Mouse (Mus musculus): ENCODE results near the gene Sv2b. TPM values are rescaled to one million over a fixed set of nuclear protein-coding genes. Genes with fewer than 3 reads are reported as not detected.
"Not testable (repeated sequence)": the region's sequence is repeated elsewhere in the genome, so short reads cannot be mapped to it uniquely, and the experiment has no call there.

Sv2b gene
- total RNA-seq, 4 experiments from 2014 or later, result 0.24 to 0.51 (median 0.32) TPM

GRCm38 (mm10) chr7:75216180-75216579, 92.9 kb downstream of the Sv2b start:
- DNase-seq (ENCODE audit: low spot score in 2 of 2), result no peak

GRCm38 (mm10) chr7:75209221-75209641, 99.8 kb downstream of the Sv2b start:
- DNase-seq (ENCODE audit: low spot score in 2 of 2), result no peak

GRCm38 (mm10) chr7:75207965-75208644, 101.0 kb downstream of the Sv2b start:
- DNase-seq (ENCODE audit: low spot score in 2 of 2), result no peak

GRCm38 (mm10) chr7:75206671-75207070, 102.4 kb downstream of the Sv2b start:
- DNase-seq (ENCODE audit: low spot score in 2 of 2), result no peak

GRCm38 (mm10) chr7:75205386-75205785, 103.7 kb downstream of the Sv2b start:
- no peak for DNase-seq (ENCODE audit: low spot score in 2 of 2)

- not testable (repeated sequence) for DNase-seq (ENCODE audit: low spot score in 2 of 2)
Measured at GRCm38 (mm10) chr7:75194919-75195230, 114.2 kb downstream of the Sv2b start.

- DNase-seq (ENCODE audit: low spot score in 2 of 2), result no peak
Measured at GRCm38 (mm10) chr7:75194158-75194918, 114.7 kb downstream of the Sv2b start.

GRCm38 (mm10) chr7:75190192-75190591, 118.9 kb downstream of the Sv2b start:
- no peak for DNase-seq (ENCODE audit: low spot score in 2 of 2)

GRCm38 (mm10) chr7:75175042-75175441, 134.0 kb downstream of the Sv2b start:
- no peak for DNase-seq (ENCODE audit: low spot score in 2 of 2)

GRCm38 (mm10) chr7:75167481-75167880, 141.6 kb downstream of the Sv2b start:
- no peak for DNase-seq (ENCODE audit: low spot score in 2 of 2)

GRCm38 (mm10) chr7:75147174-75147573, 161.9 kb downstream of the Sv2b start:
- no peak for DNase-seq (ENCODE audit: low spot score in 2 of 2)

- no peak for DNase-seq (ENCODE audit: low spot score in 2 of 2)
Measured at GRCm38 (mm10) chr7:75142800-75143199, 166.3 kb downstream of the Sv2b start.

- DNase-seq (ENCODE audit: low spot score in 2 of 2), result no peak
Measured at GRCm38 (mm10) chr7:75141919-75142700, 167.0 kb downstream of the Sv2b start.

- DNase-seq (ENCODE audit: low spot score in 2 of 2), result no peak
Measured at GRCm38 (mm10) chr7:75139306-75139705, 169.8 kb downstream of the Sv2b start.

- no peak for DNase-seq (ENCODE audit: low spot score in 2 of 2)
Measured at GRCm38 (mm10) chr7:75134710-75135617, 174.1 kb downstream of the Sv2b start.

GRCm38 (mm10) chr7:75128036-75128435, 181.0 kb downstream of the Sv2b start:
- no peak for DNase-seq (ENCODE audit: low spot score in 2 of 2)

- DNase-seq (ENCODE audit: low spot score in 2 of 2), result no peak
Measured at GRCm38 (mm10) chr7:75124067-75124466, 185.0 kb downstream of the Sv2b start.

- DNase-seq (ENCODE audit: low spot score in 2 of 2), result no peak
Measured at GRCm38 (mm10) chr7:75118022-75118673, 190.9 kb downstream of the Sv2b start.

- peak in 1 of 2 experiments; percentile 4 for DNase-seq (ENCODE audit: low spot score in 2 of 2)
Measured at GRCm38 (mm10) chr7:75110689-75111088, 198.4 kb downstream of the Sv2b start.

- no peak for DNase-seq (ENCODE audit: low spot score in 2 of 2)
Measured at GRCm38 (mm10) chr7:75107441-75107840, 201.6 kb downstream of the Sv2b start.

GRCm38 (mm10) chr7:75103900-75104299, 205.2 kb downstream of the Sv2b start:
- DNase-seq (ENCODE audit: low spot score in 2 of 2), result no peak

All from gastrocnemius, adult 8-10 months (tissue).